Mouse (Mus musculus) embryo, embryonic 11.5 days (tissue): ENCODE data around the gene Hist1h4m.
A peak's percentile ranks its signal among the peaks of the same experiment; 100 is the strongest.
"Not testable (repeated sequence)": the region's sequence is repeated elsewhere in the genome, so short reads cannot be mapped to it uniquely, and the experiment has no call there.

Experiments used
- DNase-seq: peaks from one replicate; pipeline ENCODE4 v3.0.0-alpha.2; 2012; ENCODE audit warnings: low read depth, low spot score

Gene Hist1h4m

GRCm38 (mm10) chr13:21811539-21811938 lies at the start of gene Hist1h4m:
Gene Hist1h4m, plus strand, starts transcription at chr13:21811746.
- DNase-seq: not testable (repeated sequence)

GRCm38 (mm10) chr13:21778814-21779766 lies 32.5 kb upstream of the Hist1h4m start:
- peak; percentile 78 for DNase-seq

DNA sequence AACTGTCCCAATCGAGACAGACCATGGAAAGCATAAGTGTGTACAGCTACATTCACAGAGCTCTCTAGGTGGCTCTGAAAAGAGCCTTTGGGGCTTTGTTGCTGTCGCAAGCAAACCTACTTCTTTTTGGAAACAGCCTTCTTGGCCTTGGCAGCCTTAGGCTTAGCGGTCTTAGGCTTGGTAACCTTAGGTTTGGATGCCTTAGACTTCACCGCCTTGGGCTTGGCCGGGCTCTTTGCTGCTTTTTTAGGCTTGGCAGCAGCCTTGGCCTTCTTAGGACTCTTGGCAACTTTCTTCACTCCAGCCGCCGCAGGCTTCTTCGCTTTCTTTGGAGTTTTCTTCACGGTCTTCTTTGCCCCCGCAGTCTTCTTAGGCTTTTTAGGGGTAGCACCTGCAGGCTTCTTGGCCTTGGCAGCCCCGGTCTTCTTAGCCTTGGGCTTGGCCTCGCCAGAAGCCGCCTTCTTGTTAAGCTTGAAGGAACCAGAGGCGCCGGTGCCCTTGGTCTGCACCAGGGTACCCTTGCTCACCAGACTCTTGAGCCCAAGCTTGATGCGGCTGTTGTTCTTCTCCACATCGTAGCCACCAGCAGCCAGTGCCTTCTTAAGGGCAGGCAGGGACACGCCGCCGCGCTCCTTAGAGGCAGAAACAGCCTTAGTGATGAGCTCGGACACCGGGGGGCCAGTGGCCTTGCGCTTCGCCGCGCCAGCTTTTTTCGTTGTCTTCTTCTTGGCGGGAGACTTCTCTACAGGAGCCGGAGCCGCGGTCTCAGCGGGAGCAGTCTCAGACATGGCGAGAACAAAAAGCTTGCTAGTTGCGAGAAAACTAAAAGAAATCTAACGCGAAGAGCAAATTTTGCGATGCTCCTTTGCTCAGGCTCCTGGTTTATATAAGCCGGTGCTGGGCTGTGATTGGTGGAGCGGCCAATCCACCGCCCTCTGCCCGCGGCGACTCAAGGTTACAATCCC lies 31.5 kb upstream of the Hist1h4m start, which contains the start of gene Hist1h1b:
TSS of gene Hist1h1b (minus strand) at position 859 of the 965 bp plus-strand sequence.
- peak; percentile 71 for DNase-seq

GRCm38 (mm10) chr13:21781021-21781555 lies 30.5 kb upstream of the Hist1h4m start:
- no peak for DNase-seq

GRCm38 (mm10) chr13:21781639-21782038 lies 29.9 kb upstream of the Hist1h4m start:
- no peak for DNase-seq

- not testable (repeated sequence) for DNase-seq
These were observed 28.9 kb upstream of the Hist1h4m start for GRCm38 (mm10) chr13:21782361-21783254.

DNA sequence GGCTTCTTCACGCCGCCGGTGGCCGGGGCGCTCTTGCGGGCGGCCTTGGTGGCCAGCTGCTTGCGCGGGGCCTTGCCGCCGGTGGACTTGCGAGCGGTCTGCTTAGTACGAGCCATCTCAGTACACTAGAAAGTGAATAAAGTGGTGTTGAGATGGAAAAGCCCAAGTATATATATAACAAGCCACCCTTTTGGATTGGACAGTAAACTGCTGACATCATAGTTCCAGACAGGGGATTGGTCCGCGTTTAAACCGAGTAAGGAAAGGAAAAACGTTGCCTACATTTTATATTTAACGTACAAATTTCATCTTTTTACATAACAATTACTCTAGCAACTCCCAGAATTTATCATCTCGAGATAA lies 28.3 kb upstream of the Hist1h4m start, which contains the start of gene Hist1h3i:
TSS of gene Hist1h3i (minus strand) at position 116 of the 363 bp plus-strand sequence.
- DNase-seq: peak; percentile 84

DNA sequence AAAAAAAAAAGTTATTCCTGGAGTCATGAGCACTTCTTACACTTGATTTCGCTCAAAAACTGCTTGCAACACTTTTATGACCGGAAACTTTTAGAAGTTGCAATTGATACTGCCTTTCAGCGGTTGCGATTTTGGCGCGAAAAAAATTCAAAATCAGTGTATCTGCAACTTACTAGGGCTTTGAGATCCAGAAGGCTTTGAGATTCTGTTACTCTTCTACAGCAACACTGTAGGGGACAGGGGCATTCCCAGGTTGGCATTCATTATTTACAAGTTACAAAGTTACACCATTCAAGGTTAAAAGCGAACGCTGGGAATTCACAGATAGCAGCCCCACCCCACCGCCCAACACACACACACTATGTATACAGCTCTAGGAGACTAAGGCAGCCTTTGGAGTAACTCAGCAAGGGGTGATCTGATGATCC lies 27.8 kb upstream of the Hist1h4m start:
- no peak for DNase-seq

DNA sequence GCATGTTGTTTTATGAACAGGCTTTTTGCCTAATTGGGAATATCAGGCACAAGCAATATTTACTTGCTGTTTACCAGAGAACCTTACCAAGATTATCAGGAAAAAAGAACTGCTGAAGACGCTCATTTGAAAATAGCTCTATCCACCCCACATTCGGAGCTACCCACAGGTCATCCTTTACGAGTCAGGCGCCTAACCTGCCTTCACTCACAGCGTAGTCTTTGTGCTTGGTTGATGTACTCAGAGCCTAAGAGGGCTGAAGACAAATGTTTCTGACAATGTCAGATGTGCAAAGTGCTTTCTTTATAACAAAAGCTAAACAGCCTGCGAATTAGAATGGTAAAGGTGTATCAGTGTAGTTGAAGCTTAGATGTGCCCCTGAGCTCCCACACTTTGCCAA lies 27.2 kb upstream of the Hist1h4m start:
- DNase-seq: no peak

- DNase-seq: no peak
These were observed 25.2 kb upstream of the Hist1h4m start for GRCm38 (mm10) chr13:21786189-21786898.

- DNase-seq: peak; percentile 93
These were observed 24.5 kb upstream of the Hist1h4m start, which contains the start of the genes Hist1h2an and Hist1h2bp for GRCm38 (mm10) chr13:21786899-21787629. Gene Hist1h2an, minus strand, starts transcription at chr13:21787218. Gene Hist1h2bp, plus strand, starts transcription at chr13:21787461.

- DNase-seq: no peak
These were observed 23.6 kb upstream of the Hist1h4m start for GRCm38 (mm10) chr13:21787760-21788593.

DNA sequence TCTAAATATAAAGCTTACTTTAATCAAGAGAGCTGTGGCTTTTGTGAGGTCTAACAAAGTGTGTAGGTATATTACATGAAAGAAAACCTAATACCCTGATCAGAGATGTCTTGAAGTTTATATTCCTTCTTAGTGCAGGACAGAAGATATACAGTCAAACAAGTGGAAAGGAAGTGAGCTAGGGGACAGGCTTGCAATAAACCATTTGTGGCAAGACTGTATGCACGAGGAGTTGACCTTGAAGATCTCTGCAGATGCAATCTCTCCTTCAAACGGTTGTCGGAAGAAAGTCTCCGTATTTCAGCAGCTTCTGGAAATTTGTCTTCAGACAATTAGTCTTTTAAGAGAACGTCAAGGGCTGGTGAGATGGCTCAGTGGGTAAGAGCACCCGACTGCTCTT lies 21.6 kb upstream of the Hist1h4m start:
- DNase-seq: no peak

DNA sequence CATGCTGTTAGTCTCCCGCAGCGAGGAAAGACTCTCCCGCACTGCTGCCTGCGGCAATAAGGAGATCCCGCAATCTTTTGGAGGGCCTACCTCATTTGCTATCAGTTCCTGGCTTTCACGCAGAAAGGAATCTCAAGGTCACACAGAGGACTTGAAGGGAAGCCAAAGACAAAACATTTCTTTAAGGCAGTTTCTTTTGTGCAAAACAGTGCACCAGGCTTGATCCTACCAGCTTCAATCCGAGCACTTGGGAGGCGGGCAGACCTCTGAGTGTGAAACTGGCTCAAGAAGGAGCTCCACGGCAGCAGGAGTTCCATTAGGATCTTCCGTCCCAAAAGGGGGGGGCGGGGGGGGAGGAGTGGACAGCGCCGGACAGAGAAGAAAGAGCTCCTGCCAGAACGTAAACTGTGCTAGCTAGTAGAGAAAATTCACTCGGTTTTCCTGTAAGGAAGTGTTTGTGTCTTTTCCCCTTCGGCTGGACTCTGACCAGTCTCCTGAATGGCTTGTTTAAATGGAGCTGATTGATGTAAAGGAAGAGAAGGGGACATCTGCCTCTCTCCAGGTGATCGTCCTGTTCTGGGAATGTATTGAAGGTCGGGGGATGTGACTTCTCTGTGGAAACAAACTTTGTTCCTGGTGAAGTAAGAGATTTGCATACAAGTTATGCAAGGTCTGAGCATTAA lies 20.8 kb upstream of the Hist1h4m start:
- DNase-seq: no peak

DNA sequence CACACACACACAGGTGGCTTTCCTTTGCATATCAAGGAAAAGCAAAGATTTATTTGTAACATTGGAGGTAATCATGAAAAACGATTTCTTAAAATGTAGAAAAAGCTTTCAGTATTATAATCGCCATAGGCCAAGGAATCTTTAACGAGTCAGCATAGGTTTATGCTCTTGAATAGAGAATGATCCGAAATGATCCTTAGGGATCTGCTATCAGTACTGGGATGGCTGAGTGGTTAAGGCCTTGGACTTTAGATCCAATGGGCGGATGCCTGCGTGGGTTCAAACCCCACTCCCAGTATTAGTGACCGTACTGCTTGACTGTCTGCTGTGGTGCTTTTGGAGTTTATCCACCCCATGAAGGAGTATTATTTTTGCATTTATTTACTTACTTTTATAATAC lies 16.0 kb upstream of the Hist1h4m start:
- DNase-seq: no peak

GRCm38 (mm10) chr13:21797163-21797562 lies 14.4 kb upstream of the Hist1h4m start:
- not testable (repeated sequence) for DNase-seq

GRCm38 (mm10) chr13:21803058-21803457 lies 8.5 kb upstream of the Hist1h4m start:
- not testable (repeated sequence) for DNase-seq
